Comparison of ENCODE assay signal across 9 mouse cellular contexts in the genomic region with DNA sequence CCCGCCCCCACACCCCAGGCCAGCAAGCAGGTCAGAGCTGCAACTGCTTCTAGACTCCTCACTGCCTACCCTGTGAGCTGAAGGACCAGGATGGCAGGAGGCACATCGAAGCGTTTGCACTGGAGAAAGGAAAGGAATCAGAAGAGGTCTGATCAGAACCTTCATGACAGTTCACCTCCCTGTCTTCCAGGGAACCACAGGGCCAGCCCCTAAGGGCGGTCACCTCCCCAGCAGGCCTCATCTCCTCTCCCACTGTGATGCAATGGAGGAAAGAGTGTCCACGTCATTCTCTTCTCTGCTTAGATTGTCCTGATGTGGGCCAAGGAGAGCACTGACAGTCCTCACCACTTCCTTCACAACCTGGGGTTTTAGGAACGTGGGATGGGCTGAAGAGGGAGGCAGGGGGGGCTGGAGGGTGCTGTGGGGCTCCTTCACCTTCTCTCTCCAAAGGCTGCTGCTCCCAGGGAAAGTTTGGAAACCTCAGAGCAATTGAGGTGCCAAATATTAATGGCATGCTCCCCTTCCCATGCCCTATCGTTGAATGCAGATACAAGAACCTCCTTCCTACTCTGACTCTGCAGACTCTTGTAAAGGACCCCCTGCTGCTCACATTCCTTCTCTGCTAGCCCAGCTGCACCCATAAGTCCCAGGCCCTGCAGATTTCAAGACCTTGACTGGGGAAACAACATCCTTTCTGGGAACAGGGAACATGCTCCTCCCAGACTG. TPM values are rescaled to one million over a fixed set of nuclear protein-coding genes. Genes with fewer than 3 reads are reported as not detected.
DNase-seq lines count a peak whose midpoint lies in the region; ATAC-seq and TF ChIP-seq lines count a peak whose summit lies in the region.
"Had no signal": no experiment of that assay in that cellular context is flagged by ENCODE, and none has a peak within 500 bp of the region (broad histone marks: within the 10 kb centered on the region; RNA-seq: fewer than 3 reads in every experiment).

No protein-coding gene starts in this region.

- H3K36me3 ChIP-seq in heart, adult 2 months (ENCODE audit: control insufficient read depth, insufficient read depth, low read length) = no peaks in the 10 kb centered on the region
- H3K36me3 ChIP-seq in limb, embryonic 14.5 days (ENCODE audit: control insufficient read depth, insufficient read depth, low read length) = no peaks in the 10 kb centered on the region
- H3K36me3 ChIP-seq: hindbrain, embryonic 10.5 days had no signal

- H3K27me3 ChIP-seq in heart, adult 2 months (ENCODE audit: control insufficient read depth, insufficient read depth, low read length) = no peaks in the 10 kb centered on the region
- no peaks in the 10 kb centered on the region for H3K27me3 ChIP-seq in limb, embryonic 14.5 days (ENCODE audit: control insufficient read depth, insufficient read depth, low read length)

- TF ChIP-seq EP300 in heart, adult 2 months (IDR thresholded peaks at IDR 0.05; ENCODE audit: insufficient read depth, low read depth, low read length) = no peak

- intact Hi-C loops in heart, adult 2 months (cut with DNase I) = loop anchor here (5.0 kb wide), 1 partner anchor 107 kb away; no protein-coding TSS in a partner anchor
- intact Hi-C loops in heart, postnatal 25 days (cut with DNase I) = loop anchor here (5.0 kb wide), 1 partner anchor 107 kb away; no protein-coding TSS in a partner anchor
- intact Hi-C loops in left cerebral cortex, postnatal 4 days (cut with DNase I) = no loop called here

- H3K27ac ChIP-seq in heart, adult 2 months = peak overlapping the region; percentile 23; the same call in 1 of the 2 replicates
- H3K27ac ChIP-seq in limb, embryonic 14.5 days (replicated peaks; ENCODE audit: low read depth, low read length) = no peak overlapping the region
- H3K27ac ChIP-seq: hindbrain, embryonic 10.5 days had no signal

- no peaks in the 10 kb centered on the region for H3K79me2 ChIP-seq in heart, adult 2 months (replicated peaks; ENCODE audit: control insufficient read depth, insufficient read depth, low read length)

- WGBS in heart, adult 2 months = 53% methylated on average over 7 of the region's 7 CpGs
- 60% methylated on average over 7 of the region's 7 CpGs for WGBS in limb, embryonic 14.5 days

- DNase-seq in heart, adult 2 months = peak in 1 of 2 experiments; percentile 29
- no peak for DNase-seq in heart, postnatal 25 days (ENCODE audit: low spot score)
- DNase-seq in R1 (ENCODE audit: low read depth, low spot score) = peak; percentile 53
- DNase-seq in limb, embryonic 14.5 days (ENCODE audit: low spot score) = no peak
- no peak for DNase-seq in left cerebral cortex, postnatal 4 days
- DNase-seq in cerebellum, postnatal 36 days = no peak
- no peak for DNase-seq in gastrocnemius, postnatal 10 days

- no peak overlapping the region for H3K4me3 ChIP-seq in heart, adult 2 months
- H3K4me3 ChIP-seq in limb, embryonic 14.5 days (replicated peaks; ENCODE audit: low read length) = no peak overlapping the region
- H3K4me3 ChIP-seq: hindbrain, embryonic 10.5 days had no signal

- no peak for TF ChIP-seq POLR2A in heart, adult 2 months (IDR thresholded peaks at IDR 0.05; ENCODE audit: insufficient read depth, low read depth, low read length)
- TF ChIP-seq POLR2A in limb, embryonic 14.5 days (IDR thresholded peaks at IDR 0.05; ENCODE audit: borderline replicate concordance, extremely low read depth, insufficient read depth, insufficient read length) = no peak

- H3K4me2 ChIP-seq in limb, embryonic 14.5 days (replicated peaks; ENCODE audit: low read depth, low read length, severe bottlenecking) = no peak overlapping the region

- H3K9ac ChIP-seq in heart, adult 2 months (ENCODE audit: low read depth, low read length) = no peak overlapping the region
- H3K9ac ChIP-seq in limb, embryonic 14.5 days (ENCODE audit: low read depth, low read length, severe bottlenecking) = no peak overlapping the region

- TF ChIP-seq CTCF in heart, adult 2 months (IDR thresholded peaks at IDR 0.05) = no peak

- no peaks in the 10 kb centered on the region for H3K9me3 ChIP-seq in limb, embryonic 14.5 days (ENCODE audit: control insufficient read depth, low read length)
- H3K9me3 ChIP-seq: hindbrain, embryonic 10.5 days had no signal

- peak; percentile 20; the same call in 1 of the 2 replicates for ATAC-seq in limb, embryonic 14.5 days (ENCODE audit: low FRiP score, low read depth)
- peak; percentile 27; the same call in 1 of the 2 replicates for ATAC-seq in neutrophil, adult 5-6 weeks (ENCODE audit: extremely low read depth, insufficient number of reproducible peaks, low FRiP score, poor library complexity, severe bottlenecking)

- peaks cover 6% of the 10 kb centered on the region for H3K4me1 ChIP-seq in heart, adult 2 months (ENCODE audit: control insufficient read depth, insufficient read depth, low read length)
- H3K4me1 ChIP-seq in limb, embryonic 14.5 days (ENCODE audit: control insufficient read depth, insufficient read depth, low read length) = no peaks in the 10 kb centered on the region

RNA-seq across cellular contexts. Expression of a gene that starts 17.3 kb away (rescaled TPM):
- total RNA-seq in heart, adult 2 months (2021) = under 1 TPM in 1 of 2 experiments, not detected in 1; 0.11 TPM
- polyA plus RNA-seq in heart, adult 2 months (2012; rRNA removed) = 0.18 and 0.20 TPM in 2 replicates
- total RNA-seq in heart, postnatal 25 days (2021) = not detected
- 2.4 and 3.4 TPM in 2 replicates for polyA plus RNA-seq in limb, embryonic 14.5 days (2012; rRNA removed)
- 4.5 and 5.0 TPM in 2 replicates for polyA plus RNA-seq in limb, embryonic 14.5 days (2014; fragmentation: Nextera tagmentation; extraction: Ambion mirVana)
- 0.49 TPM in 1 of 2 replicates, not detected in the other for total RNA-seq in neutrophil, adult 5-6 weeks (2017)
- 10 to 100 TPM; 35.8 to 43.5 TPM for total RNA-seq in left cerebral cortex, postnatal 4 days (2021)
- total RNA-seq in gastrocnemius, postnatal 10 days (2021) = under 1 TPM; 0.14 to 0.18 TPM

RNA-seq across cellular contexts. Expression of a gene that starts 36.4 kb away (rescaled TPM):
- total RNA-seq in heart, adult 2 months (2021) = 1 to 10 TPM; 1.6 to 1.7 TPM
- 1.3 and 1.8 TPM in 2 replicates for polyA plus RNA-seq in heart, adult 2 months (2012; rRNA removed)
- total RNA-seq in heart, postnatal 25 days (2021) = 1 to 10 TPM; 2.6 to 2.7 TPM
- 4.2 and 5.1 TPM in 2 replicates for polyA plus RNA-seq in limb, embryonic 14.5 days (2012; rRNA removed)
- 4.4 and 6.1 TPM in 2 replicates for polyA plus RNA-seq in limb, embryonic 14.5 days (2014; fragmentation: Nextera tagmentation; extraction: Ambion mirVana)
- 162 TPM in 2 replicates for total RNA-seq in neutrophil, adult 5-6 weeks (2017)
- total RNA-seq in left cerebral cortex, postnatal 4 days (2021) = 1 to 10 TPM; 3.7 to 4.5 TPM
- 1 to 10 TPM; 1.5 to 2.6 TPM for total RNA-seq in gastrocnemius, postnatal 10 days (2021)

RNA-seq across cellular contexts. Expression of a gene that starts 47.5 kb away (rescaled TPM):
- total RNA-seq in heart, adult 2 months (2021) = 1 to 10 TPM; 1.0 to 1.1 TPM
- polyA plus RNA-seq in heart, adult 2 months (2012; rRNA removed) = 2.1 and 3.2 TPM in 2 replicates
- 1 to 10 TPM in 1 of 2 experiments, under 1 TPM in 1; 0.70 to 1.1 TPM for total RNA-seq in heart, postnatal 25 days (2021)
- polyA plus RNA-seq in limb, embryonic 14.5 days (2012; rRNA removed) = 0.10 and 0.13 TPM in 2 replicates
- polyA plus RNA-seq in limb, embryonic 14.5 days (2014; fragmentation: Nextera tagmentation; extraction: Ambion mirVana) = 0.07 and 0.18 TPM in 2 replicates
- total RNA-seq in neutrophil, adult 5-6 weeks (2017) = 0.12 TPM in 1 of 2 replicates, not detected in the other
- total RNA-seq in left cerebral cortex, postnatal 4 days (2021) = under 1 TPM; 0.24 to 0.26 TPM
- under 1 TPM; 0.19 to 0.20 TPM for total RNA-seq in gastrocnemius, postnatal 10 days (2021)

Comparison
In these comparisons a context has a peak if more than half of its experiments do, and no peak if none do; other contexts are left out.
1. RNA of a gene that starts 17.3 kb away (total RNA-seq): 35.8 to 43.5 TPM in left cerebral cortex, postnatal 4 days; 0.14 to 0.18 TPM in gastrocnemius, postnatal 10 days, 0.11 TPM in heart, adult 2 months, not detected in heart, postnatal 25 days and 0.49 TPM in neutrophil, adult 5-6 weeks; every median in the first group is over 10 times any median in the second.
2. RNA of a gene that starts 36.4 kb away (total RNA-seq): 162 TPM in neutrophil, adult 5-6 weeks; 3.7 to 4.5 TPM in left cerebral cortex, postnatal 4 days, 2.6 to 2.7 TPM in heart, postnatal 25 days, 1.5 to 2.6 TPM in gastrocnemius, postnatal 10 days and 1.6 to 1.7 TPM in heart, adult 2 months; every median in the first group is over 10 times any median in the second.